9 mouse cellular contexts compared by ENCODE assay signal in the genomic region with DNA sequence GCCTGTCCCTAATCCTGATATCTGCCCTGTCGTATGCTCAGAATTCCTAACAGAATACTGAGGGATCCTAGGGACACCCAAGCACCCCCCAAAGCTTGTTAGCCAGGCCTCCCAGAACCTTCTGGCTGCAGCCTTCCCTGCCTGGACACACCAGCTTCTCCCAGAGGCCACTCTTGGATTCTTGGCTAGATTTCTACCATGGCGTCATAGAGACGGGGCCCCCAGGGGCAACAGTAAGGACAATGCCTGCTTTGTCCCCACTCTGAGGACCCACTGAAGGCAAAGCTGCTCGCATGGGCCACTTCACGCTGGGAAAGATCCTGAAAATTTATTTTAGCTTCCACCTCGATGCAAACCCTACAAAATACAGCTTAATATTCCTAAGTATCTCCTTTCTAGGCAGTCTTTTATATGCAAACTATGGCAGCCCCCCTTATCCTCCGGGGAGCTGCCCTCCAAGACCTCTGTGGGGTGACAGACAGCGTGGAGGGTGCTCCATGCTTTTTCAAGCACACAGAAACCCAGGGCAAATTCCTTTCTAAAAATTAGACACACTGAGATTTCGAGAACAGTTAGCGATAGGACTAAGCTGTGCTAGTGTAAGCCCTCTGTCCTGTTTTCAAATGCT. TPM values are rescaled to one million over a fixed set of nuclear protein-coding genes. Genes with fewer than 3 reads are reported as not detected.
DNase-seq lines count a peak whose midpoint lies in the region; ATAC-seq and TF ChIP-seq lines count a peak whose summit lies in the region.
"Had no signal": no experiment of that assay in that cellular context is flagged by ENCODE, and none has a peak within 500 bp of the region (broad histone marks: within the 10 kb centered on the region; RNA-seq: fewer than 3 reads in every experiment).

No protein-coding gene starts in this region.

- peaks cover 11% of the 10 kb centered on the region; the same call in 1 of the 2 replicates for H3K4me1 ChIP-seq in stomach, embryonic 15.5 days
- 0 out of 2 replicates have a peak, but pooled peaks cover 3% of the 10 kb centered on the region for H3K4me1 ChIP-seq in stomach, postnatal 0 days (replicated peaks; ENCODE audit: control insufficient read depth, insufficient read depth)
- peaks cover 49% of the 10 kb centered on the region for H3K4me1 ChIP-seq in heart, embryonic 10.5 days

- no peak overlapping the region for H3K4me2 ChIP-seq in stomach, embryonic 15.5 days
- no peak overlapping the region for H3K4me2 ChIP-seq in stomach, postnatal 0 days (replicated peaks; ENCODE audit: low read depth)
- H3K4me2 ChIP-seq: embryonic facial prominence, embryonic 15.5 days had no signal

- H3K4me3 ChIP-seq in stomach, embryonic 15.5 days (replicated peaks) = no peak overlapping the region
- no peak overlapping the region for H3K4me3 ChIP-seq in stomach, postnatal 0 days (ENCODE audit: low read depth, low read length)
- no peak overlapping the region for H3K4me3 ChIP-seq in heart, embryonic 10.5 days
- H3K4me3 ChIP-seq: embryonic facial prominence, embryonic 15.5 days had no signal

- no peak for ATAC-seq in stomach, embryonic 15.5 days (ENCODE audit: insufficient read depth, low FRiP score, low read depth)
- no peak for ATAC-seq in stomach, postnatal 0 days (ENCODE audit: low FRiP score, low TSS enrichment)
- ATAC-seq in megakaryocyte-erythroid progenitor cell, adult 5-6 weeks (replicated peaks; ENCODE audit: low FRiP score, low TSS enrichment, poor library complexity, severe bottlenecking) = no peak
- ATAC-seq in megakaryocyte, adult 5-6 weeks (ENCODE audit: poor library complexity, severe bottlenecking) = no peak

- TF ChIP-seq EP300 in stomach, postnatal 0 days (optimal IDR thresholded peaks at IDR 0.05) = no peak

- peak overlapping the region; percentile 11; the same call in 1 of the 2 replicates for H3K27ac ChIP-seq in stomach, embryonic 15.5 days
- no peak overlapping the region; the same call in 1 of the 2 replicates for H3K27ac ChIP-seq in stomach, postnatal 0 days (replicated peaks)
- H3K27ac ChIP-seq in heart, embryonic 10.5 days = peak overlapping the region; percentile 72
- H3K27ac ChIP-seq: embryonic facial prominence, embryonic 15.5 days had no signal

- DNase-seq in stomach, postnatal 0 days (ENCODE audit: low spot score) = no peak
- DNase-seq in heart, embryonic 10.5 days (ENCODE audit: low spot score) = no peak
- peak; percentile 60 to 63 for DNase-seq in layer of hippocampus, postnatal 10 days (ENCODE audit: low spot score in 2 of 2)
- DNase-seq in lung, postnatal 36 days = no peak
- DNase-seq: kidney, postnatal 36 days had no signal

- no peak for TF ChIP-seq CTCF in stomach, postnatal 0 days (IDR thresholded peaks at IDR 0.05; ENCODE audit: low read depth)

- H3K9me3 ChIP-seq in stomach, embryonic 15.5 days = no peaks in the 10 kb centered on the region
- no peaks in the 10 kb centered on the region for H3K9me3 ChIP-seq in stomach, postnatal 0 days (ENCODE audit: control insufficient read depth, low read length)
- no peaks in the 10 kb centered on the region for H3K9me3 ChIP-seq in heart, embryonic 10.5 days
- H3K9me3 ChIP-seq: embryonic facial prominence, embryonic 15.5 days had no signal

- WGBS in stomach, embryonic 15.5 days = 62% methylated on average over 10 of the region's 10 CpGs
- 73% methylated on average over 10 of the region's 10 CpGs for WGBS in stomach, postnatal 0 days
- WGBS in heart, embryonic 10.5 days = 66% methylated on average over 10 of the region's 10 CpGs

- no peaks in the 10 kb centered on the region for H3K36me3 ChIP-seq in stomach, embryonic 15.5 days
- no peaks in the 10 kb centered on the region for H3K36me3 ChIP-seq in stomach, postnatal 0 days (ENCODE audit: control insufficient read depth, insufficient read depth, low read length)
- no peaks in the 10 kb centered on the region for H3K36me3 ChIP-seq in heart, embryonic 10.5 days
- H3K36me3 ChIP-seq: embryonic facial prominence, embryonic 15.5 days had no signal

- no peaks in the 10 kb centered on the region for H3K27me3 ChIP-seq in stomach, embryonic 15.5 days (replicated peaks)
- H3K27me3 ChIP-seq in stomach, postnatal 0 days (ENCODE audit: control insufficient read depth, insufficient read depth, low read length) = no peaks in the 10 kb centered on the region
- H3K27me3 ChIP-seq in heart, embryonic 10.5 days (ENCODE audit: insufficient read depth, poor library complexity, severe bottlenecking) = no peaks in the 10 kb centered on the region
- H3K27me3 ChIP-seq: embryonic facial prominence, embryonic 15.5 days had no signal

- H3K9ac ChIP-seq in stomach, embryonic 15.5 days = no peak overlapping the region
- no peak overlapping the region for H3K9ac ChIP-seq in stomach, postnatal 0 days (ENCODE audit: low read length)
- H3K9ac ChIP-seq: embryonic facial prominence, embryonic 15.5 days had no signal

RNA-seq across cellular contexts. Expression of a gene that starts 32.2 kb away (rescaled TPM):
- polyA plus RNA-seq in stomach, embryonic 15.5 days (2015; fragmentation: Nextera tagmentation; extraction: Ambion mirVana) = 8.4 and 10.2 TPM in 2 replicates
- 6.7 and 8.0 TPM in 2 replicates for polyA plus RNA-seq in stomach, postnatal 0 days (2015; fragmentation: Nextera tagmentation; extraction: Ambion mirVana)
- 8.7 and 13.1 TPM in 2 replicates for polyA plus RNA-seq in heart, embryonic 10.5 days (2016; fragmentation: Nextera tagmentation; extraction: Ambion mirVana)
- total RNA-seq in layer of hippocampus, postnatal 10 days (2021) = 10 to 100 TPM; 85.2 to 96.2 TPM
- total RNA-seq in megakaryocyte-erythroid progenitor cell, adult 5-6 weeks (2014; fragmentation: Nextera tagmentation) = 38.5 and 38.8 TPM in 2 replicates
- total RNA-seq in megakaryocyte-erythroid progenitor cell, adult 5-6 weeks (2017) = 16.0 and 18.0 TPM in 2 replicates
- 99.8 and 110 TPM in 2 replicates for total RNA-seq in megakaryocyte, adult 5-6 weeks (2015)
- total RNA-seq in megakaryocyte, adult 5-6 weeks (2017) = 54.1 and 66.6 TPM in 2 replicates

Comparison
In these comparisons a context has a peak if more than half of its experiments do, and no peak if none do; other contexts are left out.
1. DNase-seq: peak in layer of hippocampus, postnatal 10 days (2 of 2); none in stomach, postnatal 0 days (single experiment), heart, embryonic 10.5 days (single experiment) and lung, postnatal 36 days (single experiment).